Mouse (Mus musculus) embryonic facial prominence, embryonic 12.5 days (tissue): ENCODE data around the gene Atg9b. TPM values are rescaled to one million over a fixed set of nuclear protein-coding genes. Genes with fewer than 3 reads are reported as not detected.
A peak's percentile ranks its signal among the peaks of the same experiment; 100 is the strongest.
"Not testable (repeated sequence)": the region's sequence is repeated elsewhere in the genome, so short reads cannot be mapped to it uniquely, and the experiment has no call there.

ENCODE experiments used
- ATAC-seq: fragments of 200-750 bp; cut with Nextera tagmentation; 2 replicates; pipeline ENCODE4 v1.8.0; 2017; ENCODE audit not compliant: insufficient number of reproducible peaks, insufficient read depth, low FRiP score, low TSS enrichment
- H3K27ac ChIP-seq: fragments of 300-500 bp; sonication (generic); 2 replicates; pipeline ENCODE4 v1.5.1; 2016; ENCODE audit warnings: mild to moderate bottlenecking
- H3K27me3 ChIP-seq: fragments of 300-500 bp; sonication (generic); 2 replicates; pipeline ENCODE4 v1.6.1; 2016; ENCODE audit warnings: mild to moderate bottlenecking, moderate library complexity
- H3K36me3 ChIP-seq: fragments of 300-500 bp; sonication (generic); 2 replicates; pipeline ENCODE4 v1.6.1; 2016; ENCODE audit warnings: mild to moderate bottlenecking
- H3K4me1 ChIP-seq: fragments of 300-500 bp; sonication (generic); 2 replicates; pipeline ENCODE4 v1.6.1; 2016
- H3K4me2 ChIP-seq: fragments of 300-500 bp; sonication (generic); replicated peaks from 2 replicates; pipeline ENCODE4 v1.6.1; 2016; ENCODE audit warnings: mild to moderate bottlenecking, moderate library complexity
- H3K4me3 ChIP-seq: fragments of 300-500 bp; sonication (generic); 2 replicates; pipeline ENCODE4 v1.5.1; 2016; ENCODE audit warnings: mild to moderate bottlenecking
- H3K9ac ChIP-seq: fragments of 300-500 bp; sonication (generic); 2 replicates; pipeline ENCODE4 v1.6.1; 2016; ENCODE audit warnings: mild to moderate bottlenecking, moderate library complexity
- H3K9me3 ChIP-seq: fragments of 300-500 bp; sonication (generic); 2 replicates; pipeline ENCODE4 v1.6.1; 2016; ENCODE audit warnings: mild to moderate bottlenecking, moderate library complexity
- WGBS: fragments of 180-500 bp; shearing (Covaris S2); methylation state at CpG from one replicate; pipeline ENCODE4 v1.1.7; 2016; 5-methylcytosine and 5-hydroxymethylcytosine counted together
- polyA plus RNA-seq: library from polyadenylated mRNA; unstranded; fragments of >200 nt; fragmentation: Nextera tagmentation; extraction: Ambion mirVana; gene quantifications from 2 replicates; pipeline ENCODE4 v1.2.1, GENCODE M21; 2016

The Atg9b gene
- polyA plus RNA-seq, 1 experiment from 2014 or later: 0.47 TPM

GRCm38 (mm10) chr5:24401969-24402368 is 10.0 kb upstream of the Atg9b start:
- 85% methylated on average over 9 of the region's 9 CpGs for WGBS
- peaks cover 35% of the 10 kb centered on the region for H3K36me3 ChIP-seq
- no peak overlapping the region for H3K9ac ChIP-seq
- no peak overlapping the region for H3K27ac ChIP-seq
- no peak overlapping the region for H3K4me3 ChIP-seq
- no peak overlapping the region for H3K4me2 ChIP-seq
- no peaks in the 10 kb centered on the region for H3K4me1 ChIP-seq
- no peak for ATAC-seq
- H3K27me3 ChIP-seq: no peaks in the 10 kb centered on the region
- H3K9me3 ChIP-seq: no peaks in the 10 kb centered on the region

DNA sequence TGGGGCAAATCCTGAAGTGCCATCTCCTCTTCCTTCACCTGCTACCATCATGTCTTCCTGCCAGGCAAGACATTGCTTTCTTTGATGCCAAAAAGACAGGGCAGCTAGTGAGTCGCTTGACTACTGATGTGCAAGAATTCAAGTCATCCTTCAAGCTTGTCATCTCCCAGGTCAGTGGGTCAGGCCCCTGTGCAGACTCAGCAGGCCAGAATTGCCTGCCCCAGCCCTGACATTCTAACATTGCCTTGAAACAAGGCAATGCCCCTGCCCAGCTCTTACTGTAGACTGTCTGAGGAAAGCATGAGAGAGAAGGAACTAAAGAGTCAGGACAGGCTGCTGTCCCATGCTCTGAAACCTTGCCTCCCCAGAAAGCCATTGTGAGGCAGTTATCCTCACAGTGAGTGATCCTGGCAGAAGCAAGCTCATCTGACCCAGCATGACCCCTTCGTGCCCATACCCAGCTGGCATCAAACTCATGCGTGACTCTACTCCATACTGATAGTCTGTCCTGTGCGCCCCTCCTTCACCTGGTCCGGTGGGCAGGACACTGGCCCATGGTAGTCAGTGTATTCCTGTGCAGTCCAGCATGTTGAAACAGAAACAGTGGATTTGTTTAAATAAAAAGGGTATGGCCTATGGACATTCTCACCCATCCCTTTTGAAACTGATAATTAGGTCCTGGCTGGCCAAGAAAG is 9.1 kb upstream of the Atg9b start:
- Histone ChIP-seq H3K4me1 (no peaks in the 10 kb centered on the region), H3K4me3 (no peak overlapping the region), H3K36me3 (peaks cover 29% of the 10 kb centered on the region; the same call in 1 of the 2 replicates), H3K4me2 (no peak overlapping the region), H3K27ac (no peak overlapping the region), H3K27me3 (no peaks in the 10 kb centered on the region), H3K9me3 (no peaks in the 10 kb centered on the region), H3K9ac (no peak overlapping the region)
- WGBS: 86% methylated on average over 5 of the region's 5 CpGs
- ATAC-seq: no peak

GRCm38 (mm10) chr5:24400362-24400761 is 8.4 kb upstream of the Atg9b start:
- Histone ChIP-seq H3K27me3 (no peaks in the 10 kb centered on the region), H3K9me3 (no peaks in the 10 kb centered on the region), H3K27ac (no peak overlapping the region), H3K4me3 (no peak overlapping the region), H3K36me3 (peaks cover 28% of the 10 kb centered on the region; the same call in 1 of the 2 replicates), H3K4me1 (no peaks in the 10 kb centered on the region), H3K9ac (no peak overlapping the region), H3K4me2 (no peak overlapping the region)
- ATAC-seq: 0 out of 2 replicates have a peak, but pooled peaks have one; percentile 5
- 83% methylated on average over 11 of the region's 11 CpGs for WGBS

- no peak overlapping the region for H3K9ac ChIP-seq
- 0 out of 2 replicates have a peak, but pooled peaks have one; percentile 19 for ATAC-seq
- no peaks in the 10 kb centered on the region for H3K9me3 ChIP-seq
- H3K4me1 ChIP-seq: no peaks in the 10 kb centered on the region
- 85% methylated on average over 10 of the region's 10 CpGs for WGBS
- peaks cover 21% of the 10 kb centered on the region; the same call in 1 of the 2 replicates for H3K36me3 ChIP-seq
- no peaks in the 10 kb centered on the region for H3K27me3 ChIP-seq
- no peak overlapping the region for H3K4me3 ChIP-seq
- no peak overlapping the region for H3K4me2 ChIP-seq
- no peak overlapping the region for H3K27ac ChIP-seq
Observed at GRCm38 (mm10) chr5:24399686-24400085, 7.7 kb upstream of the Atg9b start.

DNA sequence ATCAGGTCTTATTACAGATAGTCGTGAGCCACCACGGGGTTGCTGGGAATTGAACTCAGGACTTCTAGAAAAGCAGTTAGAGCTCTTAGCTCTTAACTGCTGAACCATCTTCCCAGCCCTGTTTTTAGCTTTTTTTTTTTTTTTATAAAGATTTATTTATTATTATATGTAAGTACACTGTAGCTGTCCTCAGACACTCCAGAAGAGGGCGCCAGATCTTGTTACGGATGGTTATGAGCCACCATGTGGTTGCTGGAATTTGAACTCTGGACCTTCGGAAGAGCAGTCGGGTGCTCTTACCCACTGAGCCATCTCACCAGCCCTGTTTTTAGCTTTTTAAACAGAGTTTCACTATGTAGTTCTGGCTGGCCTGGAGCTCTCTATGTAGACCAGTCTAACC is 4.3 kb upstream of the Atg9b start:
- H3K4me3 ChIP-seq, H3K36me3 ChIP-seq, ATAC-seq, H3K9me3 ChIP-seq, H3K27ac ChIP-seq, H3K9ac ChIP-seq, H3K4me2 ChIP-seq, H3K27me3 ChIP-seq, H3K4me1 ChIP-seq: not testable (repeated sequence)
- 85% methylated on average over 6 of the region's 6 CpGs for WGBS

GRCm38 (mm10) chr5:24394165-24394894 is 2.4 kb upstream of the Atg9b start:
- peak overlapping the region; percentile 77 for H3K27ac ChIP-seq
- 1% methylated on average over 36 of the region's 36 CpGs for WGBS
- ATAC-seq: peak; percentile 97
- peak overlapping the region; percentile 44; the same call in 1 of the 2 replicates for H3K9ac ChIP-seq
- H3K27me3 ChIP-seq: peaks cover 6% of the 10 kb centered on the region
- peak overlapping the region; percentile 60 for H3K4me3 ChIP-seq
- H3K4me2 ChIP-seq: peak overlapping the region; percentile 49
- H3K9me3 ChIP-seq: no peaks in the 10 kb centered on the region
- H3K4me1 ChIP-seq: no peaks in the 10 kb centered on the region
- H3K36me3 ChIP-seq: no peaks in the 10 kb centered on the region

- no peaks in the 10 kb centered on the region for H3K9me3 ChIP-seq
- H3K9ac ChIP-seq: peak within 1 kb of the TSS; percentile 44; the same call in 1 of the 2 replicates
- ATAC-seq: no peak
- H3K4me1 ChIP-seq: no peaks in the 10 kb centered on the region
- peaks cover 12% of the 10 kb centered on the region for H3K27me3 ChIP-seq
- no peaks in the 10 kb centered on the region for H3K36me3 ChIP-seq
- H3K4me3 ChIP-seq: peak within 1 kb of the TSS; percentile 60
- WGBS: 20% methylated on average over 7 of the region's 7 CpGs
- peak within 1 kb of the TSS; percentile 77 for H3K27ac ChIP-seq
- peak within 1 kb of the TSS; percentile 49 for H3K4me2 ChIP-seq
Observed at GRCm38 (mm10) chr5:24393392-24393997, 1.6 kb upstream of the Atg9b start, which contains the start of gene Abcb8. Gene Abcb8, plus strand, starts transcription at chr5:24393663.

DNA sequence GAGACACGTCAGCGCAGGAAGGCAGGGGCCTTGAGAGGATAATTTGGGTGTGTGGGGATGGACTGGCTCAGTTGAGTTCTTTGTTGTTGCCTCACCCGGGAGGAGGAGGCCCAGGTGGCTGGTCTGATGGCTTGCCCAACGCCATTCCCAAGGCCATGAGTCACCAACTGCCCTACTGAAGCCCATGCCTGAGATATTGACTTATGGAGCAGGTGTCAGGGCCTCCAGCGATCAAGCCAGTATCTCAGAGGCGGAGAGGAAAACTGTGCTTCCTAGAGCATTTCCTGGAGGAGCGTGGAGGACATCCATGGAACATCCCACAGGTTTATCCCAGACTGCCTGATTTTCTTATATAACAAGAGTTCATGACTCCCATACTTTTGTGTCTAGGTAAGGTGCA is 781 bp upstream of the Atg9b start:
- Histone ChIP-seq H3K9me3 (no peaks in the 10 kb centered on the region), H3K9ac (no peak overlapping the region), H3K27ac (no peak overlapping the region), H3K4me3 (no peak overlapping the region), H3K27me3 (peaks cover 20% of the 10 kb centered on the region), H3K4me1 (peaks cover 4% of the 10 kb centered on the region; the same call in 1 of the 2 replicates), H3K36me3 (no peaks in the 10 kb centered on the region), H3K4me2 (no peak overlapping the region)
- 73% methylated on average over 7 of the region's 7 CpGs for WGBS
- ATAC-seq: no peak

GRCm38 (mm10) chr5:24389658-24390020 is 2.3 kb downstream of the Atg9b start:
- H3K27ac ChIP-seq: no peak overlapping the region
- H3K27me3 ChIP-seq: peaks cover 48% of the 10 kb centered on the region
- peaks cover 10% of the 10 kb centered on the region for H3K4me1 ChIP-seq
- no peaks in the 10 kb centered on the region for H3K36me3 ChIP-seq
- ATAC-seq: no peak
- H3K4me2 ChIP-seq: no peak overlapping the region
- WGBS: 82% methylated on average over 4 of the region's 4 CpGs
- no peaks in the 10 kb centered on the region for H3K9me3 ChIP-seq
- no peak overlapping the region for H3K9ac ChIP-seq
- no peak overlapping the region for H3K4me3 ChIP-seq

DNA sequence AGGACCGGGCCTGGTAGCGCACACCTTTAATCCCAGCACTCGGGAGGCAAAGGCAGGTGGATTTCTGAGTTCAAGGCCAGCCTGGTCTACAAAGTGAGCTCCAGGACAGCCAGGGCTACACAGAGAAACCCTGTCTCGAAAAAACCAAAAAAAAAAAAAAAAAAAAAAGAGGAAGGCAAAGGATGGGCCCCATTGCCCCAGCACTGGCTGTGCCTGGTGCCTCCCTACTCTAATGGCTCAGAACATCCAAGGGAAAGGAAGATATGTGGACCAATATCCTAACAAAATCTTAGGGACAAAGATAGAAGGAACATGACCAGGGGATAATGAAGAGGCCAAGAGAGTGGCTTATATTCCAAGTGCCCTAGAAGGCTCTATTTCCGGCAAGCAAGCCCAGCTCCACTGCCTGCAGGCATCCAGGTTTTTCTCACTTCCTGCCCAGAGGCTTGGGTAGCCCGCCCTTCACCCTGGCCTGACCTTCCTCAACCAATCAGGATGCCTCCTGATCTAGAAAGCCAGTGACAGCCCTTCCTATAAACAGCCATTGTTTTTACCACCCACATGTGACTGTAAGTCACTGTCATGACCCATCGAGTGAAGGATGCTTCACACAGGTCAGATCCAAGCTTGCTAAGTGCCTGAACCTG is 2.8 kb downstream of the Atg9b start:
- ATAC-seq: no peak
- Histone ChIP-seq H3K36me3 (no peaks in the 10 kb centered on the region), H3K27me3 (peaks cover 48% of the 10 kb centered on the region), H3K9me3 (no peaks in the 10 kb centered on the region), H3K4me1 (peaks cover 10% of the 10 kb centered on the region), H3K27ac (no peak overlapping the region), H3K4me3 (no peak overlapping the region), H3K9ac (no peak overlapping the region), H3K4me2 (no peak overlapping the region)
- 54% methylated on average over 7 of the region's 7 CpGs for WGBS

GRCm38 (mm10) chr5:24388246-24388915 is 3.6 kb downstream of the Atg9b start:
- Histone ChIP-seq H3K4me1 (peaks cover 14% of the 10 kb centered on the region), H3K36me3 (no peaks in the 10 kb centered on the region), H3K27ac (0 out of 2 replicates have a peak overlapping the region, but pooled peaks have one; percentile 6), H3K4me2 (peak overlapping the region; percentile 96), H3K4me3 (peak overlapping the region; percentile 49), H3K27me3 (peaks cover 48% of the 10 kb centered on the region), H3K9ac (peak overlapping the region; percentile 68), H3K9me3 (no peaks in the 10 kb centered on the region)
- 23% methylated on average over 26 of the region's 26 CpGs for WGBS
- no peak for ATAC-seq
